Mouse (Mus musculus) layer of hippocampus, adult 9-10 months (tissue): ENCODE results near the gene Il17rc.
A peak's percentile ranks its signal among the peaks of the same experiment; 100 is the strongest.

Source experiments
- DNase-seq: peaks from one replicate; pipeline ENCODE4 v3.0.0; 2022; ENCODE audit warnings: low spot score

The Il17rc gene

DNA sequence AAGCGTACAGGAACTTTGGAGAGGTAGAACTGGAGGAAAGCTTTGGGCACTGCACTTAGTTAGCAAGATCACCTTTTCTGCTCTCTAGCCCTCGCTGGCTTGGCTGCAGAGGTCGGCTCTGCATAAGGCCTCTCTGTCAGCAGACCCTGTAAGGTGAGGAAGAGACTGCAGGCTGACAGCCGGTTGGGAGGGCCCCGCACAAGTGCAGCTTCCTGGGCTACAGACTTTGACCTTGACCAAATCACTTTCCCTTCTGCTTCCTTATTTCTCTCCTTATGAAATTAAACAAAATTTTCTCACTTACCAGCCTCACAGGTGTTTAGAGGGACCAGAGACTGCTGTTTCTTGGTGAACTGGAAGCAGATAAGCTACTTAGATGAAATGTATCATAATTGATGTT is 16.2 kb upstream of the Il17rc start:
- no peak for DNase-seq

DNA sequence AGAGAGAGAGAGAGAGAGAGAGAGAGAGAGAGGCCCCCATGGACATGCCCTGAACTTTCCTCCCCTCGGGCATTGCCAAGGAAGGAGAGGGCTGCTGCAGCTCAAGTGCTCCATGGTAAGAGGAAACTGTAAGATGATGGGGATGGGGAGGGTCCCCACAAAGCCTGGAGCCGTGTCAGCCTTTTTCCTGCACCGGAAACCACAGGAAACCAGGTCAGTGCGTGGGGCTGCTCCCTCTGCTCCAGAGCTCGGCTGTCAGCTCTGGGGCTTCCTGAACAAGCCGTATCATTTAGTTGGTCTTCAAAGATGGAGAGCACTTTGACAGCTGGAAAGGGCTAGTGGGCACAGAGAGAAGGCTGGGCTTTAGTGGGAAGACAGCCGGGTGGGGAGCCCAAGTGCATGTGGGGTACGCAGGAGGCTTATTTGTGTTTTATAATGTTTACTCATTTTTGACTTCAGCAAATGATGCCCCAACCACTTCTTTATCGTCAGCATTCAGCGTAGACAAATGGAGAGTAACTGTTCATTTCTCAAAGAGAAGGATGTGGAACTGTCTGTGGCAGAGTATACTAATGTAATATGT is 13.2 kb upstream of the Il17rc start, which contains the start of gene Il17re:
Gene Il17re, plus strand, starts transcription at position 533 of the 583 bp plus-strand sequence.
- DNase-seq = no peak

DNA sequence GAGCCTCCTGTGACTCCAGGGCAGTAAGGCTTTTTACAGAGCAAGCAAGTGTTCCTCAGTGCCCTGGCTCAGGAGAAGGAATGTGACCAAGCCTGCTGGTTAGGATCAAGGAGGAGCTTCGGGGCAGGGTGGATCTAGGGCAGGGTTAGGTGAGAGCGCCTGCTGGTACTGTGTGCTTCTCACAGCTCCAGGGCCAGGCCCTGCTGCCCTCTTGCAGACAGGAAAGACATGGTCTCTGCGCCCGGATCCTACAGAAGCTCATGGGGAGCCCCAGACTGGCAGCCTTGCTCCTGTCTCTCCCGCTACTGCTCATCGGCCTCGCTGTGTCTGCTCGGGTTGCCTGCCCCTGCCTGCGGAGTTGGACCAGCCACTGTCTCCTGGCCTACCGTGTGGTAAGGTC is 12.6 kb upstream of the Il17rc start:
- DNase-seq = no peak

DNA sequence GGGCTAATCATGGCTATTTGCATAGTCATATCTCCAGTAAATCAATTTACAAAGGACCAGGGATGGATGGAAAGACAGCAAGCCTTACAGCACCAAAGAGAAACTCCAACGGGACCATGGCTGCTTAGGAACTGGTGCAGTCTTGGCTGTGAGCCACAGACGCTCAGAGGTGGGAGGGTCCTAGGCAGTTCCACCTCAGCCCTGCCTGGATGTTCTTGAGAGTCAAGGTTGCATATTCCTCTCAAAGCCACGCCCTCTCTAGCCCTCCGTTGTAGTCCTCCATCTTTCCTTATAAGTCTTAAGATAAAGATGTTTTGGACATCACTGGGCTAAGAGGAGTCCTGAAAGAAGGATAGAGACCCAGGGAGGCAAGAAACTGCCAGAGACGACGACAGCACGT is 7.2 kb upstream of the Il17rc start:
- no peak for DNase-seq

DNA sequence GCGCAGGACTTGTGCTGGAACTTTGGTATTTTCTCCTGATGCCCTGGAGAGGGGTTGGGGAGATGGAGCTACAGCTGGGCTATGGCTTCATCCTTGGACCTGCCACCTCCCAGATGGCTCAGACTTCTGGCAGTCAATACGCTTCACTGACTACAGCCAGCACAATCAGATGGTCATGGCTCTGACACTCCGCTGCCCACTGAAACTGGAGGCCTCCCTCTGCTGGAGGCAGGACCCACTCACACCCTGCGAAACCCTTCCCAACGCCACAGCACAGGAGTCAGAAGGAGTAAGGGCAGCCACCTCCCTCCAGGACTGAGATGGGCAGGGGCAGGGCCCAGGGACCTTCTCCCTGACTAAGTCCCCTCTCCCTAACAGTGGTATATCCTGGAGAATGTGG is 5.6 kb upstream of the Il17rc start:
- no peak for DNase-seq

DNA sequence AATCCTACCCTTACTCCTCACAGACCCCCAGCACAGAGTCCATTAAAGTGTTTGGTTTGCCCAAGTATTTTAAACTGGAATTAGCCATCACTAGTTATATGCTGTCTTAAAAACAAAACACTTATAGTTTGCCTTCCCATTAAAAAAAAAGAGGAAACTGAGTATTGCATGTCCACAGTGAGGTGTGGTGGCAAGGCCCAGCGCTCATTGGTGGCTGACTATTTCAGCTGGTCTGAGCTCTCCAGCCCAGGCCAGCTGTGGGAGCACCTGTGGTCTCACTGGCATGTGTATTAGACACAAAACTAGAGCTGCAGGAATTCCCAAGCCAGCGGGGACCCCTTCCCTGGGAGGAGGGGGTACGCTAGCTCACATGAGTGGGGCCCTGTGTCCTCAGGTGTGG is 2.7 kb upstream of the Il17rc start:
- no peak for DNase-seq

DNA sequence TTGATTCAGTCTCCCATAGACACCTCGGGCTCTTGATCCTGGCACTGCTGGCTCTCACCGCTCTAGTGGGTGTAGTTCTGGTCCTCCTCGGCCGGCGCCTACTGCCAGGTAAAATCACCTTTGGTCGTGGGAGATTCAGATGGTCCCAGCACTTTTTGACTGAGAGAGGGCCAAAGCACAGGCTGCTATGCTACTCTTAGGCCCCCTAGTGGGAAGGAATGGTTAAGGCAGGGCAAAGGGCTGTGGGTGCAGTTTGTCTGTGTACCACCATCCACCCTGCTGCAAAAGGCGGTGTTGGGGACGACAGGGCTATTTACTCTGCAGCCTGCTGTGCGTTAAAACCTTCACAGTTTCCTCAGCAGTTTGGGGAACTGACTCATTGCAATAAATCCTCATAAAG is 2.2 kb upstream of the Il17rc start:
- DNase-seq = peak; percentile 55

DNA sequence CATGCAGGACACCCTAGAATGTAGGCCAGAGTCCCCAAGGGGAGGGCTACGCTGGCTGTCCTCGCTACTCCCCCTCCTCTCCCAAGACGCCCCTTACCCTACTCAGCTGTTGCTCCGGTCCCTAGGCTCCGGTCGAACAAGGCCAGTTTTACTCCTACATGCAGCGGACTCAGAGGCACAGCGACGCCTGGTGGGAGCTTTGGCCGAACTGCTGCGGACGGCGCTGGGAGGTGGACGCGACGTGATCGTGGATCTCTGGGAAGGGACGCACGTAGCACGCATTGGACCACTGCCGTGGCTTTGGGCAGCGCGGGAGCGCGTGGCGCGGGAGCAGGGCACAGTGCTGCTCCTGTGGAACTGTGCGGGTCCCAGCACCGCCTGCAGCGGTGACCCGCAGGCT is 1.8 kb upstream of the Il17rc start:
- DNase-seq = no peak

DNA sequence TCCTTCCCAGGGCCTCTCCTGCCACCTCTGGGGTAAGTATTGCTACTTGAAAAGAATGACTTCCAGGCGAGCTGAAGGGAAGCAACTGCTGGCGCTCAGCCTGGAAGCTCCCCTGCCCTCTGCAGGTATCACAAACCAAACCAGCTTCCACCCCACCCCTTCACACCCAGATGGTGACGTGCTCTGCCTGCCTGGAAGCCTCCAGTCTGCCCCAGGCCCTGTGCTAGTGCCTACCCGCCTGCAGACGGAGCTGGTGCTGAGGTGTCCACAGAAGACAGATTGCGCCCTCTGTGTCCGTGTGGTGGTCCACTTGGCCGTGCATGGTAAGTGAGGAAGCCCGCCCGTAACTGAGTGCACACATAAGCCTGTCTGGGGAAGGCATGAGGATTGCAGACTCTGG is 834 bp downstream of the Il17rc start:
- no peak for DNase-seq

DNA sequence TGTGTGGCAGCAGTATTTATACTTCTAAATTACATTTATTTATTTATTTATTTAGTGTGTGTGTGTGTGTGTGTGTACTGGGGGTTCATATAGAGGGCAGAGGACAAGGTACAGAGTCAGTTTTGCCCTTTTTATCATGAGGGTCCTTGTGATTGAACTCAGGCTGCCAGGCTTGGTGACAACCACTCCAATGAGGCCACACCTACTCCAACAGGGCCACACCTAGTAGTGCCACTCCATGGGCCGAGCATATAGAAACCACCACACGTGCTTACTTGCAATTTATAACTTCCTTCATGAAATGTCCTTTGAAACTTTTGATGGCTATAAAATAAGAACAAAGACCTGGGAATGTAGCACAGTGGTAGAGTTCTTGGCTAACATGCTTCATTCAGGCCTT is 2.0 kb downstream of the Il17rc start:
- DNase-seq = no peak

DNA sequence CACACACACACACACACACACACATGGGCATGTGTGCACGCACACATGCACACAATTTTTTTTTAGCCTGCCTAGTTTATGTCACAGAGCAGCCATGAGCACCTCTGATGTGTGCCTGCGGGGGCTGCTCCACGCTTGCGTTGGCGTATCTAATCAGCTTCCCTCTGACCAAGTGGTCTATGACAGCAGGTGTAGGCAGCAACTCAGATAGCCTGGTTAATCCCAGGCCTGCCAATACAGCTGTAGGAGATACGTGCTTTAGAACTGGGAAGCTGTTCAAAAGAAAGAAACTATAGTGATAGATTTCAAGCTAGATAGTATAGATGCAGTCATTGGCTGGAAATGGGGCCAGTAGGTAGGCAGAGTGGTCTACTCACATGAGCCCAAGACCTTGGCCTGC is 2.5 kb downstream of the Il17rc start:
- DNase-seq = no peak

DNA sequence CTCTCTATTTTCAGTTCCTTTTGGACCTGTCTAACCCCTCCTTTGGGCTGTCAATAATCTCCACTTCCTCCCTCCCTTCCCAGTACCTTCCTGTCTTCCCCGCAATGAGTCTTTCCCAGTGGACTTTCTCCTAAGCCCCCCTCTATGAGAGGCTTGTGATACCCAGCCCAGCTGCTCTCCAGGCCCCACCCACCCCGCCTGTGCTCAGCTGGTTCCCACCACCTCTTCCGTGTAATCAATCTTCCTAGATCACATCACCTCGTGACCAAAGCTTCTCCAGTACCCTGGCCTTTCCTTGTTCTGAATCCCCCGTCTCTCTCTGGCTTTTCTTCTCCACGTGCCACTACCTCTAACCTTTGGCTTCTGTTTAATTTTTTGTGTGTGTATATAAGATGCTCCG is 6.1 kb downstream of the Il17rc start:
- DNase-seq = no peak

DNA sequence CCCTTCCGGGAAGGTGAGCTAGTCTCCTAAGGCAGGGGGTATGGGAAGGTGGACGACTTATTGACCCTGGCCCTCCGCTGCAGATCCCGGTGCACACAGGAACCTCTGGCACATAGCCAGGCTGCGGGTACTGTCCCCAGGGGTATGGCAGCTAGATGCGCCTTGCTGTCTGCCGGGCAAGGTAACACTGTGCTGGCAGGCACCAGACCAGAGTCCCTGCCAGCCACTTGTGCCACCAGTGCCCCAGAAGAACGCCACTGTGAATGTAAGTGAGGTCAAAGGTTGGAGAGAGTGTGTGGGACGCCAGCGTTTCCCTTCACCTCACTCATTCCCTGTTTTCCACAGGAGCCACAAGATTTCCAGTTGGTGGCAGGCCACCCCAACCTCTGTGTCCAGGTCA is 7.7 kb downstream of the Il17rc start:
- no peak for DNase-seq

DNA sequence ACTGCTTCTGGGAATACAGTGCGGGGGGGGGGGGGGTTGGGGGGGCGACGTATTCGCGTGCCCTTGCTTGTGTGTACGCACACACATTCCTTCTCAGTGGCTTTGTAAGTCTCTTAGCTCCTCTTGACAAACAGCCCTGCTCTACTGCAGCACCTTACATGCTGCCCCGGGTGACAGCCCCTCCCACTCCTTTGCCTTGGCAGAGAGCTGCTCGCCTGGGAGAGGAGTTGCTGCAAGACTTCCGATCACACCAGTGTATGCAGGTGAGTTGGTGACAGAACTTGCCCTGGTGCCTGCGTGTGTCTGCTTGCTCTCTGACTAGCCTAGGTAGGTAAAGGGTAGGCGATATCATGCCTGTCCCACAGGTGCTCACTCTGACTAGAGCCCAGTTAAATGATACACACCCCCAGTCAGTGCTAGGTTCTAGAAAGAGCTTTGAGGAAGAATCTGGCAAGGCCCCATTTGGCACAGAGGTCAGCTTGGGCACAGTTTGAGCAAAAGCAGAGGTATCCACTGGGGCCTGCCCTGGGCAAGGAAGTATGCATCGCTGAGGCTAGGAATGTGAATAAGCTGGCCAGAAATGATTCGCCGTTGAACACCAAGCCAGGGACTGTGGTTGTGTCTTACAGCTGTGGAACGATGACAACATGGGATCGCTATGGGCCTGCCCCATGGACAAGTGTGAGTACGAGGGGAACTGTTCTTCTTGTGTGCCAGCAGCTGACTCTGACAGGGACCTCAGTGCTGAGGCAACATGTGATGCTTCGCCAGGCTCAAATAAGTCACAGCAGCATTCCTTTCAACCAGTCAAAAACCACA is 9.5 kb downstream of the Il17rc start:
- DNase-seq = no peak

DNA sequence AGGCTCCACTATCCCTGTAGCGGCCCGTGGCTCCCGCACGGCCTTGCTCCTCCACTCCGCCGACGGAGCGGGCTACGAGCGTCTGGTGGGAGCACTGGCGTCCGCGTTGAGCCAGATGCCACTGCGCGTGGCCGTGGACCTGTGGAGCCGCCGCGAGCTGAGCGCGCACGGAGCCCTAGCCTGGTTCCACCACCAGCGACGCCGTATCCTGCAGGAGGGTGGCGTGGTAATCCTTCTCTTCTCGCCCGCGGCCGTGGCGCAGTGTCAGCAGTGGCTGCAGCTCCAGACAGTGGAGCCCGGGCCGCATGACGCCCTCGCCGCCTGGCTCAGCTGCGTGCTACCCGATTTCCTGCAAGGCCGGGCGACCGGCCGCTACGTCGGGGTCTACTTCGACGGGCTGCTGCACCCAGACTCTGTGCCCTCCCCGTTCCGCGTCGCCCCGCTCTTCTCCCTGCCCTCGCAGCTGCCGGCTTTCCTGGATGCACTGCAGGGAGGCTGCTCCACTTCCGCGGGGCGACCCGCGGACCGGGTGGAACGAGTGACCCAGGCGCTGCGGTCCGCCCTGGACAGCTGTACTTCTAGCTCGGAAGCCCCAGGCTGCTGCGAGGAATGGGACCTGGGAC is 11.4 kb downstream of the Il17rc start:
- no peak for DNase-seq

DNA sequence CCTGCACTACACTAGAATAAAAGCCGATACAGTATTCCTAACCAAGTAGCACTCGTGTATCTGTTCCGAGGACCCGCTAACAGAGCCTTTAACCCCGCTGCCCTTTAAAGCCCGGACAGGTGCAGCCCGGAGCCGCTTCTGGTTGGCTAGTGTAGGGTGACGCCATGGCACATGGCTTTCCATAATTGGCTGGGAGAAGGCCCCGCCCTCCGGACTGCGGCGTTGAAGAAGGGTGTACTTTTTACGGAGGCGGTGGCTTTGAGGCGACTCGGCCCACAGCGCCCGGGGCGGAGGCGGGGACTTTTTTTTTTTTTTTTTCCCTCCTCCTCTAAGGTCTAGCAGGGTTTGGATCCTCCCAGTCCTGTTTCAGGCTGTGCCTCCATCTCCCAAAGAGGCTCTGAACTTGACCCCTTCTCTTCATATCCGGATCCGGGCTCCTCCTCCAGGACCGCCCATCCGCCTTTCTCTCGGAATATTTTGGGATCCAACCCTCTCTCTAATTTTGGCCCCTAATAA is 11.9 kb downstream of the Il17rc start, which contains the start of gene Creld1:
Gene Creld1, plus strand, starts transcription at position 198 of the 516 bp plus-strand sequence.
- peak; percentile 79 for DNase-seq

DNA sequence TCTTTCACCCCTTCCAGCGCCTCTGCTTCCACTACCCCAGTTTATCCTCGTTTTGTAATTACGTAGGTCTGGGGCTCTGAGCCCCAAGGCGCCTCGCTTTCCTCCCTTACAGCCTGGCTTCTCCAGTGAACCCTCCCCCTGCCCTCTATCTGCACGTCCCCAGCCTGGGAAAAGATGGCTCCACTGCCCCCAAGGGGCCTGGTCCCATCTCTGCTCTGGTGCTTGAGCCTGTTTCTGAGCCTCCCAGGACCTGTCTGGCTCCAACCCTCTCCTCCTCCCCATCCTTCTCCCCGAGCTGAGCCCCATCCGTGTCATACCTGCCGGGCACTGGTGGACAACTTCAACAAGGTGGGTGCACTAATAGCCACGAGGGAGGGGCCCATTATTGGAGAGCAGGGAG is 12.5 kb downstream of the Il17rc start:
- no peak for DNase-seq

DNA sequence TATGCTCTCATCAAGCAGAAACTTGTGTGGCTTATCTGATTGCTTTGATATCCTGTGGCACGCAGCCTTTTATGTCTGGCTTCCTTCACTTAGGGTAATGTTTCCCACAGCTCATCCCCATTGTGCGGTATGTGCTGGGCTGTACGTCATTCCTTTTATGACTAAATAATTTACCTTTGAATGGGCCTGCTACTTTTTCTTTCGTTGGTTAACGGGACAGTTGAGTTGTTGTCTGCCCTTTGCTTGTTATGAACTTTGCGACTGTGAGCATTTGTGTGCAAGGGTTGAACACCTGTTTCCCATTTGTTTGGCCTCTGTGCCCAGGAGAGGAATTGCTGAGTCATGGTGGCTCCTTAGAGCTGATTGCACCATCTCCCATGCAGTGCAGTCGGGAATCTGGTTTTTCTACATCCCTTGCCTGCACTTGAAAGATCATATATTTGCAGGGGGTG is 15.9 kb downstream of the Il17rc start:
- DNase-seq = no peak

DNA sequence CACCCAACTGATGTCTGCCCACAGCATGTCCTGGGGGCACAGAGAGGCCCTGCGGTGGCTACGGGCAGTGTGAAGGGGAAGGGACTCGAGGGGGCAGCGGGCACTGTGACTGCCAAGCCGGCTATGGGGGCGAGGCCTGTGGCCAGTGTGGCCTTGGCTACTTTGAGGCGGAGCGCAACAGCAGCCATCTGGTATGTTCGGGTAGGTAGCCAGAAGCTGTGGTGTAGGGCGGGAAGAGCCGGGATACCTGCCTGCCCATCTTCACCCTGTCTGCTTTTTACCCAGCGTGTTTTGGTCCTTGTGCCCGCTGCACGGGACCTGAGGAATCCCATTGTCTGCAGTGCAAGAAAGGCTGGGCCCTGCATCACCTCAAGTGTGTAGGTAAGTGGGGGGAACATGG is 18.2 kb downstream of the Il17rc start:
- DNase-seq = no peak

DNA sequence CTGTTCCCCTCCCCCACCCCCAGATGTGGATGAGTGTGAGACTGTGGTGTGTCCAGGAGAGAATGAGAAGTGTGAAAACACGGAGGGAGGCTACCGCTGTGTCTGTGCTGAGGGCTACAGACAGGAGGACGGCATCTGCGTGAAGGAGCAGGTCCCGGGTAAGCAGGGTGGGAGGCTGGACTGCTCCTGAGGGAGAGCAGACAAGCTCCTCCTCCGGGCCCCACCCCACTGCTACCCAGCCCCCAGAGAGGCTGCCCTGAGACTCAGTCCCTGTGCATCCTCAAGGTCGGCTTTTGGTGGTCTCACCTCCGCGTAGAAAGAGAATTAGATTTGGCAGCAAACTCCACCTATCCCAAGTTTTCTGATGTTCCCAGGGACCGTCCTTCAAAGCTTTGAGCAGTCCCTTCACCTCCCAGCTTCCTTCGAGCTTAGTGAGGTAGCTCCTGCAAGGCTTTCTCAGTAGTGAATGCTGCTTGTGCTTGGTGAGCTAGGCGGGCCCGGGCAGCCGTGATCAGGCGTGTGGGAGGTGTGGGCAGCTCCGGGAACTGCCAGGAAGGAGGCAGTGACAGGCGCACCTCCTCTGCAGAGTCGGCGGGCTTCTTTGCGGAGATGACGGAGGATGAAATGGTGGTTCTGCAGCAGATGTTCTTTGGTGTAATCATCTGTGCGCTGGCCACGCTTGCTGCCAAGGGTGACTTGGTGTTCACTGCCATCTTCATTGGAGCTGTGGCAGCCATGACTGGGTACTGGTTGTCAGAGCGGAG is 21.1 kb downstream of the Il17rc start:
- DNase-seq = no peak

DNA sequence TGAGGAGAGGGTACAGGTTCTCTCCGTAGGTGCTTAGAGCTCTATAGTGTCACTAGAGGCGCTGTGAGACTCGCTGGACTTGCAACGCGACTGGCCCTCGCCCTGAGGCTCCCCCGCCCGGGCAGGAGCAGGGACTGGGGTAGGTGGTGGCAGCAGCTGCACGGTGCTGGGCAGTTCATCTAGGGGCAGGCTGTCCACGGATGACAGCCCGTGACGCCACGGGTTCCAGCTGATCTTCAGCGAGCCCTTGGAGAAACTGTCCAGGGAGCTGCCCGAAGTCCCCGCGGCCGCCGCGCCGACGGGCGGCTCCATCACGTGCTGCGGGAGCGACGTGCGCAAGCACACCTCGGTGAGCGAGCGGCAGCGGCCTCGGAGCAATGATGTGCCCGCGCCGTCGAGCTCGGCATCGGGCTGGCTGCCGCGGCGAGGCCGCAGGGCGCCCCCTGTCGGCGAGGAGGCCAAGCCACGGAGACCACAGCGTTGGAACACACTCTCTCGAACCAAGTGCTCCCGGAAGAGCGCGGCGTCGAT is 23.1 kb downstream of the Il17rc start:
- peak; percentile 40 for DNase-seq

DNA sequence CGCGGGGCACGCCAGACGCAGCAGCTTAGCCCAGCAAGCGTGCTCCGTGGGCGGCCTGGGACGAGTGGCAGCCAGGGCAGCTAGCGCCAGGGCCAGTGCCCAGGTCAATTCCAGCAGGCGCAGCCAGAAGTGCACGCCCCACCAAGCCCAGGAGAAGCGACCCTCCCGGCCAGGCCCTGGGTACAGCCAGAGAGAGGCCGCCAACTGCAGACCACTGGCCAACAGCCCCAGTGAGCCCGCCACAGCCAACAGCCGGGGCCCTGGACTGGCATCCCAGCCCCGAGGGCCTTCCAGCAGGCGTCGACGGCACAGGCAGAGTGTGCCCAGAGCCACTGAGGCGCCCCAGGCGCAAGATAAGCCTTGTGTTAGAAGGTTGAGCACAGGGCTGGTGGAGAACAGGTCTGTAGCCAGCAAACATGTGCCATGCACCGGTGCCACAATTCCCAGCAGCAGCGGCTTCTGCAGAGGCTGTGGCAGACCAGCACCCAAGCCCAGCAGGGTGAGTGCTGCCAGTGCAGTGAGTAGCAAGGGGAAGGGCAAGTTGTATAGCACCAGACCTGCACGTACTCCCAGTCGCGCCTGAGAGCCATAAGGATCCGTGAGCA is 23.9 kb downstream of the Il17rc start:
- no peak for DNase-seq
